ENCODE assay signal across 8 mouse cellular contexts in the genomic region with DNA sequence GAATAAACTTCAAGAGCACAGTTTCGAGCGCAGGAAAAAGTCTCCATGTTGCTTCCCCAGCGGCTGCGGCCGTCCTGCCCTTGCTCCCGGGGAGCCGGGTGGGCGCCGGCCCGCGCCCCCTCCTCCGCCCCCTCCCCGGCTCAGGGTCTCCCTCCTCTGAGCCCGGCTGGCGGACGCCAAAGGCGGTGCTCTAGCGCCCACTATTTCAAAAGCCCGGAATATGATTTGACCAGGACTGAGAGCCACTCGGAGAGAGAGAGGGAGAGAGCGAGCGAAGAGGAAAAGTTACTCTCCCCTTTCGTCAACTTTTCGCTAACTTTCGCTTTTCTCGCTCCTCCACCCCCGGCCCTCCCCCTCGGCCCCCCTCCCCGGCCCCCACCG. TPM values are rescaled to one million over a fixed set of nuclear protein-coding genes. Genes with fewer than 3 reads are reported as not detected.
DNase-seq lines count a peak whose midpoint lies in the region; ATAC-seq and TF ChIP-seq lines count a peak whose summit lies in the region.

No protein-coding gene starts in this region.

- intact Hi-C loops in left cerebral cortex, adult 2 months (cut with DNase I), result loop anchor here (5.0 kb wide), 1 partner anchor 189 kb away; no protein-coding TSS in a partner anchor

- H3K27ac ChIP-seq in left cerebral cortex, adult 2 months, result peak overlapping the region; percentile 78
- H3K27ac ChIP-seq in embryonic facial prominence, embryonic 12.5 days, result peak overlapping the region; percentile 97
- H3K27ac ChIP-seq in hindbrain, embryonic 10.5 days, result peak overlapping the region; percentile 94
- H3K27ac ChIP-seq in neural tube, embryonic 12.5 days, result peak overlapping the region; percentile 39

- H3K4me1 ChIP-seq in embryonic facial prominence, embryonic 12.5 days, result peaks cover 60% of the 10 kb centered on the region
- peaks cover 93% of the 10 kb centered on the region for H3K4me1 ChIP-seq in hindbrain, embryonic 10.5 days (replicated peaks)
- peaks cover 62% of the 10 kb centered on the region for H3K4me1 ChIP-seq in neural tube, embryonic 12.5 days

- peak overlapping the region; percentile 85 for H3K4me2 ChIP-seq in embryonic facial prominence, embryonic 12.5 days (replicated peaks)
- peak overlapping the region; percentile 88 for H3K4me2 ChIP-seq in neural tube, embryonic 12.5 days (replicated peaks)

- under 1% methylated on average over 27 of the region's 30 CpGs for WGBS in embryonic facial prominence, embryonic 12.5 days
- WGBS in hindbrain, embryonic 10.5 days, result 0% methylated on average over 30 of the region's 30 CpGs
- under 1% methylated on average over 25 of the region's 30 CpGs for WGBS in neural tube, embryonic 12.5 days

- H3K9me3 ChIP-seq in embryonic facial prominence, embryonic 12.5 days, result no peaks in the 10 kb centered on the region
- H3K9me3 ChIP-seq in hindbrain, embryonic 10.5 days, result no peaks in the 10 kb centered on the region
- no peaks in the 10 kb centered on the region for H3K9me3 ChIP-seq in neural tube, embryonic 12.5 days

- peak; percentile 49 for ATAC-seq in embryonic facial prominence, embryonic 12.5 days (ENCODE audit: insufficient number of reproducible peaks, insufficient read depth, low FRiP score, low TSS enrichment)
- peak; percentile 55 for ATAC-seq in neural tube, embryonic 12.5 days (ENCODE audit: low FRiP score, low read depth)

- peak in 1 of 2 experiments; percentile 18 for DNase-seq in left cerebral cortex, adult 2 months (ENCODE audit: extremely low spot score in 1 of 2, low spot score in 2 of 2)
- DNase-seq in left cerebral cortex, adult 9 months (ENCODE audit: low spot score in 2 of 2), result no peak
- no peak for DNase-seq in hindbrain, embryonic 10.5 days (ENCODE audit: low spot score)
- DNase-seq in liver, result peak; percentile 45
- DNase-seq in thymus, postnatal 25 days, result no peak
- DNase-seq in urinary bladder, postnatal 10 days (ENCODE audit: low spot score), result no peak

- TF ChIP-seq CTCF in left cerebral cortex, adult 2 months (IDR thresholded peaks at IDR 0.05), result peak; percentile 17

- no peaks in the 10 kb centered on the region for H3K36me3 ChIP-seq in embryonic facial prominence, embryonic 12.5 days
- no peaks in the 10 kb centered on the region for H3K36me3 ChIP-seq in hindbrain, embryonic 10.5 days
- H3K36me3 ChIP-seq in neural tube, embryonic 12.5 days, result no peaks in the 10 kb centered on the region

- peaks cover 51% of the 10 kb centered on the region for H3K27me3 ChIP-seq in embryonic facial prominence, embryonic 12.5 days
- peaks cover 99% of the 10 kb centered on the region for H3K27me3 ChIP-seq in hindbrain, embryonic 10.5 days (ENCODE audit: insufficient read depth, poor library complexity, severe bottlenecking)
- peaks cover 91% of the 10 kb centered on the region for H3K27me3 ChIP-seq in neural tube, embryonic 12.5 days (replicated peaks)

- H3K4me3 ChIP-seq in left cerebral cortex, adult 2 months, result peak overlapping the region; percentile 44
- peak overlapping the region; percentile 77 for H3K4me3 ChIP-seq in embryonic facial prominence, embryonic 12.5 days
- peak overlapping the region; percentile 75 for H3K4me3 ChIP-seq in hindbrain, embryonic 10.5 days
- H3K4me3 ChIP-seq in neural tube, embryonic 12.5 days, result peak overlapping the region; percentile 58

- peak overlapping the region; percentile 95 for H3K9ac ChIP-seq in embryonic facial prominence, embryonic 12.5 days
- H3K9ac ChIP-seq in neural tube, embryonic 12.5 days, result peak overlapping the region; percentile 79

RNA-seq across cellular contexts. Expression of a gene that starts 0.6 kb away (rescaled TPM):
- 1 to 10 TPM; 8.2 to 9.6 TPM for total RNA-seq in left cerebral cortex, adult 2 months (2021)
- polyA plus RNA-seq in embryonic facial prominence, embryonic 12.5 days (2016; fragmentation: Nextera tagmentation; extraction: Ambion mirVana), result 41.5 and 45.7 TPM in 2 replicates
- polyA plus RNA-seq in hindbrain, embryonic 10.5 days (2016; fragmentation: Nextera tagmentation; extraction: Ambion mirVana), result 15.3 and 23.5 TPM in 2 replicates
- 12.9 and 13.4 TPM in 2 replicates for polyA plus RNA-seq in neural tube, embryonic 12.5 days (2016; fragmentation: Nextera tagmentation; extraction: Ambion mirVana)

RNA-seq across cellular contexts. Expression of a gene that starts 31.6 kb away (rescaled TPM):
- not detected for total RNA-seq in left cerebral cortex, adult 2 months (2021)
- polyA plus RNA-seq in embryonic facial prominence, embryonic 12.5 days (2016; fragmentation: Nextera tagmentation; extraction: Ambion mirVana), result not detected in 2 replicates
- polyA plus RNA-seq in hindbrain, embryonic 10.5 days (2016; fragmentation: Nextera tagmentation; extraction: Ambion mirVana), result not detected in 2 replicates
- polyA plus RNA-seq in neural tube, embryonic 12.5 days (2016; fragmentation: Nextera tagmentation; extraction: Ambion mirVana), result not detected in 2 replicates

Comparison
In these comparisons a context has a peak if more than half of its experiments do, and no peak if none do; other contexts are left out.
1. H3K27ac ChIP-seq: peak in every context shown above with its lines; median percentile 97 in embryonic facial prominence, embryonic 12.5 days; 94 in hindbrain, embryonic 10.5 days; 78 in left cerebral cortex, adult 2 months; 39 in neural tube, embryonic 12.5 days.